Mouse (Mus musculus) kidney, adult 18-20 months (tissue): ENCODE data around the gene Dok3.
"Not testable (repeated sequence)": the region's sequence is repeated elsewhere in the genome, so short reads cannot be mapped to it uniquely, and the experiment has no call there.

Source experiments
- DNase-seq: peaks from one replicate; pipeline ENCODE4 v3.0.0; 2021

Dok3 gene

GRCm38 (mm10) chr13:55529198-55529915, at the start of gene Dok3:
Gene Dok3 (minus strand): TSS chr13:55529296.
- no peak for DNase-seq

GRCm38 (mm10) chr13:55578086-55578485, 49.0 kb upstream of the Dok3 start:
- no peak for DNase-seq

GRCm38 (mm10) chr13:55576872-55577271, 47.8 kb upstream of the Dok3 start:
- DNase-seq, result not testable (repeated sequence)

- no peak for DNase-seq
Observed at GRCm38 (mm10) chr13:55575932-55576331, 46.8 kb upstream of the Dok3 start.

- no peak for DNase-seq
Observed at GRCm38 (mm10) chr13:55574321-55574720, 45.2 kb upstream of the Dok3 start.

GRCm38 (mm10) chr13:55573432-55573831, 44.3 kb upstream of the Dok3 start, which contains the start of gene Tmed9:
Gene Tmed9 (plus strand): TSS chr13:55573732.
- DNase-seq, result no peak

- DNase-seq, result no peak
Observed at GRCm38 (mm10) chr13:55571977-55572376, 42.9 kb upstream of the Dok3 start.

GRCm38 (mm10) chr13:55571027-55571751, 42.1 kb upstream of the Dok3 start, which contains the start of gene Fam193b:
Gene Fam193b (minus strand): TSS chr13:55571120.
- DNase-seq, result peak; percentile 96

- DNase-seq, result peak; percentile 46
Observed at GRCm38 (mm10) chr13:55570286-55570973, 41.3 kb upstream of the Dok3 start.

GRCm38 (mm10) chr13:55569726-55570285, 40.7 kb upstream of the Dok3 start:
- DNase-seq, result peak; percentile 7

GRCm38 (mm10) chr13:55568524-55568923, 39.4 kb upstream of the Dok3 start:
- not testable (repeated sequence) for DNase-seq

GRCm38 (mm10) chr13:55567949-55568348, 38.9 kb upstream of the Dok3 start:
- DNase-seq, result no peak

GRCm38 (mm10) chr13:55567001-55567400, 37.9 kb upstream of the Dok3 start:
- DNase-seq, result no peak

- peak; percentile 15 for DNase-seq
Observed at GRCm38 (mm10) chr13:55563266-55563879, 34.3 kb upstream of the Dok3 start.

- DNase-seq, result no peak
Observed at GRCm38 (mm10) chr13:55557499-55557898, 28.4 kb upstream of the Dok3 start.

GRCm38 (mm10) chr13:55555921-55556320, 26.8 kb upstream of the Dok3 start:
- no peak for DNase-seq

- DNase-seq, result no peak
Observed at GRCm38 (mm10) chr13:55549061-55549460, 20.0 kb upstream of the Dok3 start.

- DNase-seq, result no peak
Observed at GRCm38 (mm10) chr13:55548426-55548825, 19.3 kb upstream of the Dok3 start.

- no peak for DNase-seq
Observed at GRCm38 (mm10) chr13:55547916-55548315, 18.8 kb upstream of the Dok3 start.

- DNase-seq, result no peak
Observed at GRCm38 (mm10) chr13:55544792-55545191, 15.7 kb upstream of the Dok3 start.

GRCm38 (mm10) chr13:55543447-55543846, 14.4 kb upstream of the Dok3 start:
- DNase-seq, result no peak

- peak; percentile 92 for DNase-seq
Observed at GRCm38 (mm10) chr13:55542891-55543290, 13.8 kb upstream of the Dok3 start.

- DNase-seq, result no peak
Observed at GRCm38 (mm10) chr13:55540933-55541332, 11.8 kb upstream of the Dok3 start.
